Mouse (Mus musculus): Measurements from ENCODE around the gene 9330182O14Rik. TPM values are rescaled to one million over a fixed set of nuclear protein-coding genes. Genes with fewer than 3 reads are reported as not detected.

Gene 9330182O14Rik
- polyA plus RNA-seq, 1 experiment from 2014 or later = not detected

GRCm38 (mm10) chr15:40130880-40131478, 3.2 kb upstream of the 9330182O14Rik start:
- peak; percentile 91 for DNase-seq (ENCODE audit: low spot score)

DNA sequence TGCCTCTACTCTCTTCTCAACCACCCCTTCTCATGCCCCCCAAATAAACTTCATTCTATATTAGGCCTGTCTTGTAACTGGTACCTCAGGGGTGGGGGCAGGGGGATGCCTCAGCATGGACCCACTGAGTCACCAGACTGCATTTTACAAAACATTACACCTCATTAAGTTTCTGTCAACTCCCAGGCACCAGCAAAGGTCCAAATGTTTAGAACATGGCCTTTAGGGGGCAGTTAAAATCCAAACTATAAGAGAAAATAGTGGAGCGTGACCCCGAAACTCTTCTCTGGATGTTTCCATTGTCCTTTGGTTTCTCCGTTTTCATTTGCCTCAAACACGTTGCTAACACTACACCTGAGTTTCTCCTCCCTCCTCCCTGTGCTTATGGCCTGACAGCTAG, 1.8 kb upstream of the 9330182O14Rik start:
- DNase-seq (ENCODE audit: low spot score) = no peak
- Histone ChIP-seq H3K36me3 (ENCODE audit: control insufficient read depth, insufficient read depth, low read length) (no peaks in the 10 kb centered on the region), H3K27ac (ENCODE audit: low read depth, low read length) (no peak overlapping the region), H3K4me3 (ENCODE audit: low read depth, low read length) (no peak overlapping the region), H3K9ac (ENCODE audit: low read depth, low read length) (no peak overlapping the region), H3K27me3 (ENCODE audit: control insufficient read depth, insufficient read depth, low read length) (no peaks in the 10 kb centered on the region), H3K4me1 (replicated peaks; ENCODE audit: control insufficient read depth, insufficient read depth, low read length) (no peaks in the 10 kb centered on the region), H3K4me2 (replicated peaks; ENCODE audit: low read depth, low read length) (no peak overlapping the region), H3K9me3 (ENCODE audit: control insufficient read depth, low read length) (no peaks in the 10 kb centered on the region)
- 87% methylated on average over 4 of the region's 4 CpGs for WGBS
- ATAC-seq (ENCODE audit: low FRiP score) = no peak

More at GRCm38 (mm10) chr15:40130880-40131478, 3.2 kb upstream of the 9330182O14Rik start:
- peak; percentile 35; the same call in 1 of the 2 replicates for ATAC-seq (ENCODE audit: low FRiP score)
- Histone ChIP-seq H3K9me3 (ENCODE audit: control insufficient read depth, low read length) (no peaks in the 10 kb centered on the region), H3K4me1 (replicated peaks; ENCODE audit: control insufficient read depth, insufficient read depth, low read length) (no peaks in the 10 kb centered on the region), H3K4me3 (ENCODE audit: low read depth, low read length) (no peak overlapping the region), H3K9ac (ENCODE audit: low read depth, low read length) (no peak overlapping the region), H3K36me3 (ENCODE audit: control insufficient read depth, insufficient read depth, low read length) (no peaks in the 10 kb centered on the region), H3K27me3 (ENCODE audit: control insufficient read depth, insufficient read depth, low read length) (no peaks in the 10 kb centered on the region), H3K4me2 (replicated peaks; ENCODE audit: low read depth, low read length) (no peak overlapping the region), H3K27ac (ENCODE audit: low read depth, low read length) (no peak overlapping the region)
- WGBS = 27% methylated on average over 15 of the region's 15 CpGs

DNA sequence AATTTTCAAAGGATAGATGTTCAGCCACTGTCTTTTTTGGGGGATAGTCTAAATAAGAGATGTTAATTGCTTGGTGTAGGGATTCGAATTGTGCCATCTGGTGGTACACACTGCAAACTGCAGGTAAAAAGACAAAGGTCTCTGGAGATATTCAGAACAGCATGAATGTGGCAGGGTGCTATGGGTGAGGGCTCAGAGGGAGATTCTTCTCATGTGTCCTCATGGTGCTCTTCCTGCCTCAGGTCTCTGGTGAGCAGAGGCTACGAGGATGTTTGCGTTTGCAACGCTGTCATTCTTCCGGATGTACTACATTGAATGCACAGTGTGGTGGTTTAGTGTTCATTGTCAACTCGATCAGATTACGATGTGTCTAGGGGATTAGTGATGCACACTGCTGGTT, 10.1 kb downstream of the 9330182O14Rik start:
- 52% methylated on average over 7 of the region's 7 CpGs for WGBS
- Histone ChIP-seq H3K27ac (ENCODE audit: low read depth, low read length) (no peak overlapping the region), H3K27me3 (ENCODE audit: control insufficient read depth, insufficient read depth, low read length) (no peaks in the 10 kb centered on the region), H3K9me3 (ENCODE audit: control insufficient read depth, low read length) (no peaks in the 10 kb centered on the region), H3K36me3 (ENCODE audit: control insufficient read depth, insufficient read depth, low read length) (no peaks in the 10 kb centered on the region), H3K4me1 (replicated peaks; ENCODE audit: control insufficient read depth, insufficient read depth, low read length) (no peaks in the 10 kb centered on the region), H3K4me3 (ENCODE audit: low read depth, low read length) (no peak overlapping the region), H3K9ac (ENCODE audit: low read depth, low read length) (no peak overlapping the region), H3K4me2 (replicated peaks; ENCODE audit: low read depth, low read length) (no peak overlapping the region)
- peak; percentile 64 for DNase-seq (ENCODE audit: low spot score)
- ATAC-seq (ENCODE audit: low FRiP score) = peak; percentile 49; the same call in 1 of the 2 replicates

GRCm38 (mm10) chr15:40157683-40158082, 23.5 kb downstream of the 9330182O14Rik start:
- ATAC-seq (ENCODE audit: low FRiP score) (no peak), DNase-seq (ENCODE audit: low spot score) (no peak)
- H3K4me3 ChIP-seq (ENCODE audit: low read depth, low read length) = no peak overlapping the region
- H3K4me2 ChIP-seq (replicated peaks; ENCODE audit: low read depth, low read length) = no peak overlapping the region
- 89% methylated on average over 6 of the region's 6 CpGs for WGBS
- H3K27ac ChIP-seq (ENCODE audit: low read depth, low read length) = no peak overlapping the region
- no peaks in the 10 kb centered on the region for H3K9me3 ChIP-seq (ENCODE audit: control insufficient read depth, low read length)
- no peaks in the 10 kb centered on the region for H3K4me1 ChIP-seq (replicated peaks; ENCODE audit: control insufficient read depth, insufficient read depth, low read length)
- H3K36me3 ChIP-seq (ENCODE audit: control insufficient read depth, insufficient read depth, low read length) = no peaks in the 10 kb centered on the region
- H3K9ac ChIP-seq (ENCODE audit: low read depth, low read length) = no peak overlapping the region
- no peaks in the 10 kb centered on the region for H3K27me3 ChIP-seq (ENCODE audit: control insufficient read depth, insufficient read depth, low read length)

- 43% methylated on average over 9 of the region's 9 CpGs for WGBS
- H3K9ac ChIP-seq (ENCODE audit: low read depth, low read length) = no peak overlapping the region
- no peak overlapping the region for H3K4me3 ChIP-seq (ENCODE audit: low read depth, low read length)
- H3K4me1 ChIP-seq (replicated peaks; ENCODE audit: control insufficient read depth, insufficient read depth, low read length) = no peaks in the 10 kb centered on the region
- ATAC-seq (ENCODE audit: low FRiP score) (peak; percentile 38; the same call in 1 of the 2 replicates), DNase-seq (ENCODE audit: low spot score) (peak; percentile 84)
- H3K27me3 ChIP-seq (ENCODE audit: control insufficient read depth, insufficient read depth, low read length) = no peaks in the 10 kb centered on the region
- H3K4me2 ChIP-seq (replicated peaks; ENCODE audit: low read depth, low read length) = no peak overlapping the region
- no peaks in the 10 kb centered on the region for H3K9me3 ChIP-seq (ENCODE audit: control insufficient read depth, low read length)
- no peaks in the 10 kb centered on the region for H3K36me3 ChIP-seq (ENCODE audit: control insufficient read depth, insufficient read depth, low read length)
- 0 out of 2 replicates have a peak overlapping the region, but pooled peaks have one; percentile 6 for H3K27ac ChIP-seq (ENCODE audit: low read depth, low read length)
Observed at GRCm38 (mm10) chr15:40166560-40167275, 32.6 kb downstream of the 9330182O14Rik start.

DNA sequence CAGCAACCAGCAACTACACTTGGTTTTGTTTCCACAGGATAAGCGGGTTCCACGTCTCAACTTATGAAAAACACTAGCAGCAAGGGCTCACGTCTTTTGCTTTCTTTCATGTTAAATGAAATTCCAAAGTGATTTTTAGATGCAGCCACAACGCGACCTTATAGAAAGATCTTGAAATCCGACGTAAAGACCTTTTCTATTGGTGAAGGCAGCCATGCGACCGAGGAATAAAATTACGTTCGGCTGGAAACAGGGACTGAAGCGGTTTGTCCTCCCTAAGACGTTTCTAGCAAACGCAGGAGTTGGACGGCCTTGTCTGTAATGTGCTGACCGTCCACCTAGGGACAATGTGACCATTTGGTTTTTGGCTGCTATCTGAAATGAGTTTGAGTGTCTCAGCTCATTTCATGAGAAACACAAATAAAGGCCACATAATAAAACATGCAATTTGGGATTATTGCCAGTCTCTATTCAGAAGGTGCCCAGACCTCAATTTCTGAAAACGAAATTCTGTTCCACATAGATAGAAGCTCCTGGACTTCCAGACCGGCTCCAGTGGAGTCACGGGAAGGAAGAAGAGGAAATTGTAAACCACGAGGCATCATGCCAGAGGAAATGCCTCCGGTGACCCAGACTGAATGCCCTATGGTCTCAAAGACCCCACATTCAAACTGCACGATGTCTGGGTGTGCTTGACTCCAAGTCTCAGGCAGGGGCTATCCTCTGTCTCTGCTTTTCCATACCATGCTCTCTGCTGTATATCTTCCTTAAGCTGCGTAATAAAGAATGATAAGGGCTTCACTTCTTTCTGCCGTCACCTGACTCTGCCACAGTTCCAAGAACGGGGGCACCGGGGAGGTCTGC, 33.3 kb downstream of the 9330182O14Rik start:
- DNase-seq (ENCODE audit: low spot score) = peak; percentile 29
- 70% methylated on average over 26 of the region's 26 CpGs for WGBS

GRCm38 (mm10) chr15:40168140-40168688, 34.0 kb downstream of the 9330182O14Rik start:
- no peaks in the 10 kb centered on the region for H3K36me3 ChIP-seq (ENCODE audit: control insufficient read depth, insufficient read depth, low read length)
- WGBS = 71% methylated on average over 10 of the region's 10 CpGs
- H3K4me2 ChIP-seq (replicated peaks; ENCODE audit: low read depth, low read length) = no peak overlapping the region
- no peaks in the 10 kb centered on the region for H3K9me3 ChIP-seq (ENCODE audit: control insufficient read depth, low read length)
- H3K9ac ChIP-seq (ENCODE audit: low read depth, low read length) = no peak overlapping the region
- no peaks in the 10 kb centered on the region for H3K4me1 ChIP-seq (replicated peaks; ENCODE audit: control insufficient read depth, insufficient read depth, low read length)
- peak; percentile 7 for DNase-seq (ENCODE audit: low spot score)
- no peak for ATAC-seq (ENCODE audit: low FRiP score)
- no peak overlapping the region for H3K4me3 ChIP-seq (ENCODE audit: low read depth, low read length)
- no peak overlapping the region for H3K27ac ChIP-seq (ENCODE audit: low read depth, low read length)
- H3K27me3 ChIP-seq (ENCODE audit: control insufficient read depth, insufficient read depth, low read length) = no peaks in the 10 kb centered on the region

More for the DNA sequence above, 33.3 kb downstream of the 9330182O14Rik start:
- no peaks in the 10 kb centered on the region for H3K36me3 ChIP-seq (ENCODE audit: control insufficient read depth, insufficient read depth, low read length)
- H3K9ac ChIP-seq (ENCODE audit: low read depth, low read length) = no peak overlapping the region
- H3K4me2 ChIP-seq (replicated peaks; ENCODE audit: low read depth, low read length) = no peak overlapping the region
- H3K9me3 ChIP-seq (ENCODE audit: control insufficient read depth, low read length) = no peaks in the 10 kb centered on the region
- no peak for ATAC-seq (ENCODE audit: low FRiP score)
- H3K27ac ChIP-seq (ENCODE audit: low read depth, low read length) = 0 out of 2 replicates have a peak overlapping the region, but pooled peaks have one; percentile 6
- no peak overlapping the region for H3K4me3 ChIP-seq (ENCODE audit: low read depth, low read length)
- H3K27me3 ChIP-seq (ENCODE audit: control insufficient read depth, insufficient read depth, low read length) = no peaks in the 10 kb centered on the region
- H3K4me1 ChIP-seq (replicated peaks; ENCODE audit: control insufficient read depth, insufficient read depth, low read length) = no peaks in the 10 kb centered on the region

DNA sequence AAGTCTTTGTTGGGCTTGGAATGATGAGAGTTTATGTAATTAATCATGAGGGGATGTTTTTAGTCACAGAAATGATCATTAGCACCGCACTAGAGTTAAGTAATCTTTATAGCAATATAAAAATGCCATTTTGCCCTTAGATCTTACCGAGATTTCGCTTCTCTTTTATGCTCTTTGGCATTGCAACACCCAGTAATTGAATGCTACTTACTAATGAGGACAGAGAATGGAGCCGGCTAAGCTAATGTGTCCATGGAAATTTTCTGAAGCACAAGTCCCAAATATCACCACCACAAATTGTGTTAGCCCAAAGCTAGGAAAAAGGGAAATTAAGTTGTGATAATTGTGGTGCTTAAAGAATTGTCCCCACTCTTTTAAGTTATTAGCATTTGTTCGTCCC, 34.9 kb downstream of the 9330182O14Rik start:
- H3K4me1 ChIP-seq (replicated peaks; ENCODE audit: control insufficient read depth, insufficient read depth, low read length) = no peaks in the 10 kb centered on the region
- no peak for ATAC-seq (ENCODE audit: low FRiP score)
- no peak overlapping the region for H3K27ac ChIP-seq (ENCODE audit: low read depth, low read length)
- H3K36me3 ChIP-seq (ENCODE audit: control insufficient read depth, insufficient read depth, low read length) = no peaks in the 10 kb centered on the region
- 80% methylated on average over 5 of the region's 5 CpGs for WGBS
- no peaks in the 10 kb centered on the region for H3K9me3 ChIP-seq (ENCODE audit: control insufficient read depth, low read length)
- H3K27me3 ChIP-seq (ENCODE audit: control insufficient read depth, insufficient read depth, low read length) = no peaks in the 10 kb centered on the region
- H3K4me2 ChIP-seq (replicated peaks; ENCODE audit: low read depth, low read length) = no peak overlapping the region
- no peak overlapping the region for H3K9ac ChIP-seq (ENCODE audit: low read depth, low read length)
- H3K4me3 ChIP-seq (ENCODE audit: low read depth, low read length) = no peak overlapping the region
- no peak for DNase-seq (ENCODE audit: low spot score)

All from hindbrain, embryonic 11.5 days (tissue).